Mouse (Mus musculus) kidney, embryonic 15.5 days (tissue): ENCODE data around the gene Kat2b. TPM values are rescaled to one million over a fixed set of nuclear protein-coding genes. Genes with fewer than 3 reads are reported as not detected.
"Not testable (repeated sequence)": the region's sequence is repeated elsewhere in the genome, so short reads cannot be mapped to it uniquely, and the experiment has no call there.

Experiments used
- ATAC-seq: fragments of 200-750 bp; cut with Nextera tagmentation; replicated peaks from 2 replicates; pipeline ENCODE4 v1.8.0; 2017; ENCODE audit warnings: moderate TSS enrichment; ENCODE audit not compliant: low FRiP score
- H3K27ac ChIP-seq: fragments of 300-500 bp; sonication (generic); 2 replicates; pipeline ENCODE4 v1.5.1; 2015; ENCODE audit warnings: mild to moderate bottlenecking, inconsistent platforms
- H3K27me3 ChIP-seq: fragments of 300-500 bp; sonication (generic); 2 replicates; pipeline ENCODE4 v1.6.1; 2015; ENCODE audit warnings: inconsistent platforms
- H3K36me3 ChIP-seq: fragments of 300-500 bp; sonication (generic); 2 replicates; pipeline ENCODE4 v1.6.1; 2015; ENCODE audit warnings: inconsistent platforms
- H3K4me1 ChIP-seq: fragments of 300-500 bp; sonication (generic); 2 replicates; pipeline ENCODE4 v1.6.1; 2015; ENCODE audit warnings: inconsistent platforms
- H3K4me2 ChIP-seq: fragments of 300-500 bp; sonication (generic); 2 replicates; pipeline ENCODE4 v1.6.1; 2015; ENCODE audit warnings: moderate library complexity, mild to moderate bottlenecking, inconsistent platforms
- H3K4me3 ChIP-seq: fragments of 300-500 bp; sonication (generic); replicated peaks from 2 replicates; pipeline ENCODE4 v1.5.1; 2015; ENCODE audit warnings: mild to moderate bottlenecking, inconsistent platforms
- H3K9ac ChIP-seq: fragments of 300-500 bp; sonication (generic); 2 replicates; pipeline ENCODE4 v1.6.1; 2015; ENCODE audit warnings: mild to moderate bottlenecking, inconsistent platforms
- H3K9me3 ChIP-seq: fragments of 300-500 bp; sonication (generic); replicated peaks from 2 replicates; pipeline ENCODE4 v1.6.1; 2016; ENCODE audit warnings: inconsistent platforms
- WGBS: fragments of 180-500 bp; shearing (Covaris S2); methylation state at CpG from one replicate; pipeline ENCODE4 v1.1.7; 2015; ENCODE audit warnings: mixed read lengths; 5-methylcytosine and 5-hydroxymethylcytosine counted together
- polyA plus RNA-seq: library from polyadenylated mRNA; unstranded; fragments of >200 nt; fragmentation: Nextera tagmentation; extraction: Ambion mirVana; gene quantifications from 2 replicates; pipeline ENCODE4 v1.2.1, GENCODE M21; 2015

Kat2b gene
- 3.8 and 4.4 TPM in 2 replicates for polyA plus RNA-seq

- H3K4me1 ChIP-seq = peaks cover 34% of the 10 kb centered on the region
- H3K27me3 ChIP-seq = no peaks in the 10 kb centered on the region
- peak within 1 kb of the TSS; percentile 88 for H3K4me3 ChIP-seq
- H3K9ac ChIP-seq = peak within 1 kb of the TSS; percentile 90
- H3K36me3 ChIP-seq = no peaks in the 10 kb centered on the region
- no peak for ATAC-seq
- WGBS = 2% methylated on average over 20 of the region's 20 CpGs
- peak within 1 kb of the TSS; percentile 98 for H3K4me2 ChIP-seq
- no peaks in the 10 kb centered on the region for H3K9me3 ChIP-seq
- peak within 1 kb of the TSS; percentile 93 for H3K27ac ChIP-seq
Observed at GRCm38 (mm10) chr17:53566161-53566918, at the start of gene Kat2b. TSS of gene Kat2b (plus strand) at chr17:53566861.

GRCm38 (mm10) chr17:53519364-53519763 is 47.3 kb upstream of the Kat2b start:
- ATAC-seq = no peak
- Histone ChIP-seq H3K36me3 (peaks cover 9% of the 10 kb centered on the region; the same call in 1 of the 2 replicates), H3K27ac (no peak overlapping the region), H3K9ac (no peak overlapping the region), H3K4me2 (no peak overlapping the region), H3K4me3 (no peak overlapping the region), H3K4me1 (0 out of 2 replicates have a peak, but pooled peaks cover 2% of the 10 kb centered on the region), H3K9me3 (no peaks in the 10 kb centered on the region), H3K27me3 (no peaks in the 10 kb centered on the region)

- no peaks in the 10 kb centered on the region for H3K9me3 ChIP-seq
- H3K4me2 ChIP-seq = no peak overlapping the region
- H3K4me1 ChIP-seq = 0 out of 2 replicates have a peak, but pooled peaks cover 2% of the 10 kb centered on the region
Observed at GRCm38 (mm10) chr17:53520509-53520908, 46.2 kb upstream of the Kat2b start.

GRCm38 (mm10) chr17:53528034-53528433 is 38.6 kb upstream of the Kat2b start:
- 93% methylated on average over 2 of the region's 2 CpGs for WGBS
- no peaks in the 10 kb centered on the region for H3K4me1 ChIP-seq
- H3K4me2 ChIP-seq = no peak overlapping the region
- ATAC-seq = no peak
- no peaks in the 10 kb centered on the region for H3K36me3 ChIP-seq
- no peaks in the 10 kb centered on the region for H3K27me3 ChIP-seq
- no peak overlapping the region for H3K4me3 ChIP-seq
- H3K27ac ChIP-seq = no peak overlapping the region
- no peak overlapping the region for H3K9ac ChIP-seq
- H3K9me3 ChIP-seq = no peaks in the 10 kb centered on the region

More at GRCm38 (mm10) chr17:53520509-53520908, 46.2 kb upstream of the Kat2b start:
- no peak overlapping the region for H3K27ac ChIP-seq
- no peak overlapping the region for H3K4me3 ChIP-seq
- no peak for ATAC-seq
- H3K9ac ChIP-seq = no peak overlapping the region
- no peaks in the 10 kb centered on the region for H3K27me3 ChIP-seq
- peaks cover 9% of the 10 kb centered on the region; the same call in 1 of the 2 replicates for H3K36me3 ChIP-seq

- no peaks in the 10 kb centered on the region for H3K9me3 ChIP-seq
- no peak for ATAC-seq
- H3K36me3 ChIP-seq = no peaks in the 10 kb centered on the region
- no peak overlapping the region for H3K9ac ChIP-seq
- H3K27ac ChIP-seq = no peak overlapping the region
- no peak overlapping the region for H3K4me3 ChIP-seq
- no peak overlapping the region for H3K4me2 ChIP-seq
- H3K4me1 ChIP-seq = no peaks in the 10 kb centered on the region
- H3K27me3 ChIP-seq = no peaks in the 10 kb centered on the region
- WGBS = 54% methylated on average over 2 of the region's 2 CpGs
Observed at GRCm38 (mm10) chr17:53531160-53531559, 35.5 kb upstream of the Kat2b start.

DNA sequence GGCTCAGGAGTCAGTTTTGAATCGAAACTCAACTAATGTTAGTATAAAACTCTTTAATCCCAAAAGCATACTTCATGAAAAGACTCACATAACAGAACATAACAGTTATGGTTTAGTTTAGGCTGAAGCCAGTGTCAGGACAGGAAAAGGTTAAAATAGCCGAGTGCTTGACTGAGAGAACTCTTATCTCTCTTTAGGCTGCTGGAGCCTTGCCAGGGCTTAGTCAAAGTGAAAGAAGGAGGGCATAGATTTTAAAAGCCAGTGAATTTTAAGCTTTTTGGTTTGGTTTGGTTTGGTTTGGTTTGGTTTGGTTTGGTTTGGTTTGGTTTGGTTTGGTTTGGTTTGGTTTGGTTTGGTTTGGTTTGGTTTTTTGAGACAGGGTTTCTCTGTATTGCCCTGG is 34.2 kb upstream of the Kat2b start:
- WGBS = 67% methylated on average over 2 of the region's 2 CpGs
- H3K27ac ChIP-seq = no peak overlapping the region
- H3K27me3 ChIP-seq = no peaks in the 10 kb centered on the region
- H3K36me3 ChIP-seq = no peaks in the 10 kb centered on the region
- H3K4me1 ChIP-seq = no peaks in the 10 kb centered on the region
- H3K9ac ChIP-seq = no peak overlapping the region
- no peaks in the 10 kb centered on the region for H3K9me3 ChIP-seq
- no peak overlapping the region for H3K4me3 ChIP-seq
- no peak overlapping the region for H3K4me2 ChIP-seq
- ATAC-seq = no peak

GRCm38 (mm10) chr17:53539351-53539750 is 27.3 kb upstream of the Kat2b start, which contains the start of gene Pp2d1:
TSS of gene Pp2d1 (minus strand) at chr17:53539451.
- not testable (repeated sequence) for ATAC-seq, H3K4me1 ChIP-seq, H3K4me3 ChIP-seq, H3K27me3 ChIP-seq, H3K4me2 ChIP-seq, H3K9ac ChIP-seq, H3K36me3 ChIP-seq, H3K9me3 ChIP-seq, H3K27ac ChIP-seq
- 78% methylated on average over 2 of the region's 2 CpGs for WGBS

- Histone ChIP-seq H3K27ac (no peak overlapping the region), H3K4me3 (no peak overlapping the region), H3K36me3 (no peaks in the 10 kb centered on the region), H3K9ac (no peak overlapping the region), H3K9me3 (no peaks in the 10 kb centered on the region), H3K4me1 (no peaks in the 10 kb centered on the region; the same call in 1 of the 2 replicates), H3K4me2 (no peak overlapping the region), H3K27me3 (no peaks in the 10 kb centered on the region)
- no peak for ATAC-seq
- 92% methylated on average over 4 of the region's 4 CpGs for WGBS
Observed at GRCm38 (mm10) chr17:53542536-53542935, 24.1 kb upstream of the Kat2b start.

DNA sequence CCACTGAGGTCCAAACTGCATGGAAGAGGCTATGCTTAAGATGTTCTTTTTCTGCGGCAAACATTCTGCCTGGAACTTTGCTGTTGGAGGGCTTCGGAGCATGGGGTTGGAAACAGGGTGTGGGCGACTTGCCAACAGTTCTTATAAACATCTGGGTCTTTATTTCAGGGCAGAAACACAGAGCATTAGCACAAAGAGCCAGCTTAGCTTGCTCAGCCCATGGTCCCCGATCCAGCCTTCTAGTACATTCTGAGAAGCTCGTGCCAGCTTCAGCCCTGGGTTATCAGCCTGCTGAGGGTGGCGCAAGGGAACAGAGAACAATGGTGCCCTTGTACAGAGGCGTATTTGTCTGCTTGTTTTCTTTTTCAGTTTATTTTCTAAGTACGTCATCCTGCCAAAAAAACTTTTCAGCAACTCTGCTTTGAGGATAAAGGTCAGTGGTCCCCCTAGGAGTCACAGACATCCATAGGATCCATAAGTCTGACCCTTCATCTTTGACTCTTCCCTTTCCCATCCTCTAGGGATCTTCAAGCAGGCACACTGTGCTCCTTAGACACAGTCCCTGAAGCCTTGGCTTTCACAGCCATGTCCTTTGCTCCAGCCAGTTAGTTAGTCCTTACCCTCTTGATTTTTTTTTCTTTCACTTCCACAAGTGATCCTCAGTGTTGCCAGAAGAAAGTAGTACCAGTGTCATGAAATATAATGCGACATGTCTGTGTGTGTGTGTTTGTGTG is 22.9 kb upstream of the Kat2b start:
- no peak overlapping the region for H3K27ac ChIP-seq
- WGBS = 71% methylated on average over 9 of the region's 9 CpGs
- no peak for ATAC-seq

GRCm38 (mm10) chr17:53551306-53552299 is 15.1 kb upstream of the Kat2b start:
- H3K9ac ChIP-seq = no peak overlapping the region

More for the DNA sequence above, 22.9 kb upstream of the Kat2b start:
- no peaks in the 10 kb centered on the region for H3K27me3 ChIP-seq
- H3K36me3 ChIP-seq = no peaks in the 10 kb centered on the region
- H3K4me2 ChIP-seq = no peak overlapping the region
- H3K9ac ChIP-seq = no peak overlapping the region
- H3K4me3 ChIP-seq = no peak overlapping the region
- no peaks in the 10 kb centered on the region for H3K9me3 ChIP-seq
- H3K4me1 ChIP-seq = no peaks in the 10 kb centered on the region; the same call in 1 of the 2 replicates

GRCm38 (mm10) chr17:53554088-53554487 is 12.6 kb upstream of the Kat2b start:
- H3K27me3 ChIP-seq = no peaks in the 10 kb centered on the region
- no peaks in the 10 kb centered on the region for H3K36me3 ChIP-seq
- H3K4me2 ChIP-seq = no peak overlapping the region
- WGBS = 72% methylated on average over 4 of the region's 4 CpGs
- H3K27ac ChIP-seq = no peak overlapping the region
- no peaks in the 10 kb centered on the region for H3K4me1 ChIP-seq
- no peak for ATAC-seq
- no peak overlapping the region for H3K4me3 ChIP-seq
- H3K9ac ChIP-seq = no peak overlapping the region
- H3K9me3 ChIP-seq = no peaks in the 10 kb centered on the region

More at GRCm38 (mm10) chr17:53551306-53552299, 15.1 kb upstream of the Kat2b start:
- H3K27me3 ChIP-seq = no peaks in the 10 kb centered on the region
- no peaks in the 10 kb centered on the region for H3K36me3 ChIP-seq
- WGBS = 80% methylated on average over 8 of the region's 8 CpGs
- no peaks in the 10 kb centered on the region for H3K9me3 ChIP-seq
- no peak overlapping the region for H3K4me2 ChIP-seq
- H3K27ac ChIP-seq = no peak overlapping the region
- H3K4me1 ChIP-seq = no peaks in the 10 kb centered on the region
- H3K4me3 ChIP-seq = no peak overlapping the region
- ATAC-seq = no peak
